Mouse (Mus musculus): ENCODE measurements around the gene Tmed6.

DNA sequence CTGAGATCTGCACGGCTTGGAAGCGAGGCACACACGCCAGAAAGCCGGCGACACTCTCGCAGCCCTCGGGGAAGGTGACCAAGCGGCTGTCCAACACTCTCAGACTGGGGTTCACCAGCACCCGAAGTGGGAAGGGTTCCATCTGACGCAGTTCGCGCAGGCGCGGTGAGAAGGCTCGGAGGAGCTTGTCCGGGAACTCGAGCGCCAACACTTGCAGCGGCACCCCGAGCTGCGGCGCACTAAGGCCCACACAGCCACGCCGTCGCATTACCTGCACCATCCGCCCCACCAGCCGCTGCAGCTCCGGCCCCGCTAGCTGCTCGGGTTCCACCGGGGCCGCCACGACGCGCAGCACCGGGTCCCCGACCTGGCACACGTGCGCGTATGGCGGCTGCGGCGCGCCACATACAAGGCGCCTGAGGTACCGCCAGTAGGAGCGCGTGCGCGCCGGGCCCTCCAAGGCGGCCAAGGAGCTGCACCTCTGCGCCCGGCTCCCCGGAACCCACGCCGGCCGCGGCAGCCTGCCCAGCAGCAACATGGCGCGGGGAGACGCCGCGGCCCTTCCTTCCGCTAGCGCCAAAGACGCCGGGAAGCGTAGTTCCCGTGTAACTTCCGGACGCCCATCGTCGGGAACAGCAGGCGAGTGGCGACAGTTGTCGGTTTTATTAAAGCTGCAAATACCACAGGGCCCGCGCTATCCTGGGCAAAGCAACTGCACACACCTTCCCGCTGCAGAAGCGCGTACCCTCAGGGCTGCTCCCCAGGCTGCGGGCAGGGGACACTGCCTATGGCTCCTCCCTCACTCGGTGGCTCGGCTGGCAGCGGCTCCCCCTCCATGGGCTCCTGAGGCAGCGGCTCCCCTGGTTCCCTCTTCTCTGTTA lies 17.1 kb downstream of the Tmed6 start, which contains the start of gene Pdf:
- TF ChIP-seq CTCF (IDR thresholded peaks at IDR 0.05; ENCODE audit: low read depth, low read length) = no peak
- TF ChIP-seq POLR2A (IDR thresholded peaks at IDR 0.05; ENCODE audit: extremely low read depth, insufficient read depth, low read length) = no peak

Measured in liver, adult 2 months (tissue).